Mouse (Mus musculus) layer of hippocampus, adult 2 months (tissue): ENCODE results near the gene Efna1. TPM values are rescaled to one million over a fixed set of nuclear protein-coding genes. Genes with fewer than 3 reads are reported as not detected.

Source experiments
- DNase-seq, 2 experiments: peaks; one replicate each; pipeline ENCODE4 v3.0.0; 2022; ENCODE audit warnings: low spot score in 2 of 2
- H3K27ac ChIP-seq: fragments of 200-600 bp; 2 replicates; pipeline ENCODE4 v1.8.1; 2022
- H3K4me3 ChIP-seq: fragments of 200-600 bp; 2 replicates; pipeline ENCODE4 v1.8.1; 2022; ENCODE audit warnings: mild to moderate bottlenecking
- CTCF ChIP-seq: fragments of 200-600 bp; conservative IDR thresholded peaks from 2 replicates; pipeline ENCODE4 v1.8.1; 2022; ENCODE audit warnings: antibody characterized with exemption, mild to moderate bottlenecking, moderate library complexity
- total RNA-seq, 2 experiments: library from RNA; stranded (reverse); gene quantifications; 2 replicates each; pipeline ENCODE4 v1.2.3; 2021

The Efna1 gene
- total RNA-seq, 2 experiments from 2014 or later = 7.6 to 7.9 TPM

- no peak for TF ChIP-seq CTCF
- DNase-seq = no peak
- no peak overlapping the region for H3K4me3 ChIP-seq
Observed at GRCm38 (mm10) chr3:89284261-89284660, 3.3 kb upstream of the Efna1 start.

GRCm38 (mm10) chr3:89282291-89282643, 1.3 kb upstream of the Efna1 start:
- DNase-seq = no peak
- Histone ChIP-seq H3K4me3 (no peak overlapping the region), H3K27ac (no peak overlapping the region)
- no peak for TF ChIP-seq CTCF

More at GRCm38 (mm10) chr3:89284261-89284660, 3.3 kb upstream of the Efna1 start:
- no peak overlapping the region for H3K27ac ChIP-seq

- peak; percentile 96 for TF ChIP-seq CTCF
- H3K27ac ChIP-seq = peak overlapping the region; percentile 94; the same call in 1 of the 2 replicates
- DNase-seq = peak; percentile 79 to 87
- peak overlapping the region; percentile 74; the same call in 1 of the 2 replicates for H3K4me3 ChIP-seq
Observed at GRCm38 (mm10) chr3:89281579-89282290, 793 bp upstream of the Efna1 start.

- peak; percentile 39 to 50 for DNase-seq
- Histone ChIP-seq H3K4me3 (peak overlapping the region; percentile 74), H3K27ac (peak overlapping the region; percentile 94)
- no peak for TF ChIP-seq CTCF
Observed at GRCm38 (mm10) chr3:89280050-89280605, 814 bp downstream of the Efna1 start.

GRCm38 (mm10) chr3:89279153-89279890, 1.6 kb downstream of the Efna1 start:
- H3K27ac ChIP-seq = peak overlapping the region; percentile 94

GRCm38 (mm10) chr3:89278643-89279042, 2.3 kb downstream of the Efna1 start:
- Histone ChIP-seq H3K4me3 (peak overlapping the region; percentile 74), H3K27ac (peak overlapping the region; percentile 94)
- DNase-seq = no peak
- no peak for TF ChIP-seq CTCF

More at GRCm38 (mm10) chr3:89279153-89279890, 1.6 kb downstream of the Efna1 start:
- no peak for TF ChIP-seq CTCF
- H3K4me3 ChIP-seq = peak overlapping the region; percentile 74
- peak; percentile 82 to 83 for DNase-seq

- DNase-seq = no peak
- H3K4me3 ChIP-seq = peak overlapping the region; percentile 74
- peak overlapping the region; percentile 94 for H3K27ac ChIP-seq
- no peak for TF ChIP-seq CTCF
Observed at GRCm38 (mm10) chr3:89278107-89278506, 2.8 kb downstream of the Efna1 start.

- Histone ChIP-seq H3K4me3 (peak overlapping the region; percentile 74), H3K27ac (peak overlapping the region; percentile 94)
- DNase-seq = no peak
- no peak for TF ChIP-seq CTCF
Observed at GRCm38 (mm10) chr3:89277281-89278021, 3.5 kb downstream of the Efna1 start.

- H3K4me3 ChIP-seq = no peak overlapping the region
- DNase-seq = no peak
- TF ChIP-seq CTCF = no peak
- H3K27ac ChIP-seq = no peak overlapping the region; the same call in 1 of the 2 replicates
Observed at GRCm38 (mm10) chr3:89276061-89276460, 4.9 kb downstream of the Efna1 start.

- DNase-seq = no peak
- no peak for TF ChIP-seq CTCF
- no peak overlapping the region for H3K4me3 ChIP-seq
- peak overlapping the region; percentile 41; the same call in 1 of the 2 replicates for H3K27ac ChIP-seq
Observed at GRCm38 (mm10) chr3:89271760-89272159, 9.2 kb downstream of the Efna1 start.

GRCm38 (mm10) chr3:89270891-89271290, 10.1 kb downstream of the Efna1 start:
- peak; percentile 61 to 69 for DNase-seq
- H3K27ac ChIP-seq = peak overlapping the region; percentile 94
- TF ChIP-seq CTCF = no peak

GRCm38 (mm10) chr3:89270051-89270755, 10.7 kb downstream of the Efna1 start, which contains the start of gene Slc50a1:
TSS of gene Slc50a1 (minus strand) at chr3:89270570.
- peak within 1 kb of the TSS; percentile 94 for H3K27ac ChIP-seq
- DNase-seq = peak; percentile 88
- H3K4me3 ChIP-seq = peak within 1 kb of the TSS; percentile 71
- peak; percentile 65 for TF ChIP-seq CTCF

More at GRCm38 (mm10) chr3:89270891-89271290, 10.1 kb downstream of the Efna1 start:
- peak overlapping the region; percentile 71 for H3K4me3 ChIP-seq
